Mouse (Mus musculus) kidney, adult 2 months (tissue): Measurements from ENCODE around the gene Vrk1.

Experiments used
- CTCF ChIP-seq: fragments of 200-500 bp; conservative IDR thresholded peaks from 2 replicates; pipeline ENCODE4 v1.5.1; 2011; ENCODE audit warnings: low read depth, mild to moderate bottlenecking, control low read depth, low read length, moderate library complexity, mixed read lengths; ENCODE audit not compliant: insufficient read depth, insufficient read length
- POLR2A ChIP-seq: fragments of 200-500 bp; IDR thresholded peaks from one replicate; pipeline ENCODE4 v1.6.1; 2011; ENCODE audit warnings: low read depth, low read length, control low read depth

DNA sequence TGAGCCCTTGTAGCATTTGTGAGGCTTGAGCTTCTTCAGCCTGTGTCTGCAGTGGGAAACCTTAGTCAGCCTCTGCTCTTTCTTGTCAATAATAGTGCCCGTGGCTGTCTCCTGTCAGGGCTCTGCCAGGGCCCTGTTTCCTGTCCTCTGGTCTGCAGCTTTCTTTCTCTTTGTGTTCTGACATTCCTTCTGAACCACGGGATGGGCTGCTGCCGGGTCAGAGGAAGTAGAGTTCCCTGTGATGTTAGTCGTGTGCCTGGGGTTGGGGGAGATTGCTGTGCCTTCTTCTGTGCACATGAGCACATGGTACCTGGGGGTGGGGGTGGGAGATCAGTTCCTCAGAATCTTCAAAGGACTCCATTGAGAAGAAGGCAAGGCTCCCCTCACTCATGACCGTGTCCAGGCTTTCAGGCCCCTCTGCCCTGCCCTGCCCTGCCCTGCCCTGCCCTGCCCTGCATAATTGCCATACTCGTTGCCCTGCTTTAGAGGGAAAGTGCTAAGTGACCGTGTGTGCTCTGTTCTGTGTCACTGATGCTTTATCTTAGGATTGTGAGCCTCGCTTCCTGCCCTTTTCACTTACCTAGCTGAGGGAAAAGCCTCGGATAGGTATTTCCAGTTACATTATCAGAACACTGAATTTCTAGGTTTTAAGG, 36.2 kb downstream of the Vrk1 start:
- TF ChIP-seq CTCF (no peak), POLR2A (no peak)
